9 mouse cellular contexts compared by ENCODE assay signal in genomic region chr11:52561281-52561680, GRCm38 (mm10).
DNase-seq lines count a peak whose midpoint lies in the region; ATAC-seq lines count a peak whose summit lies in the region.
"Had no signal": no experiment of that assay in that cellular context is flagged by ENCODE, and none has a peak within 500 bp of the region (broad histone marks: within the 10 kb centered on the region; RNA-seq: fewer than 3 reads in every experiment).

No protein-coding gene starts in this region.

- ATAC-seq in monocyte, adult 5-6 weeks (replicated peaks; ENCODE audit: insufficient number of reproducible peaks, low FRiP score, low TSS enrichment, poor library complexity, severe bottlenecking), result no peak
- ATAC-seq: CD4-positive, CD25-positive, alpha-beta regulatory T cell, adult 4 months had no signal

- DNase-seq in embryo, embryonic 10 days (ENCODE audit: low spot score), result peak; percentile 28
- no peak for DNase-seq in embryo, embryonic 9.5 days (ENCODE audit: extremely low spot score)
- DNase-seq in testis, postnatal 10 days (ENCODE audit: low spot score), result peak; percentile 53
- no peak for DNase-seq in testis, postnatal 14 days (ENCODE audit: low spot score)
- peak; percentile 11 for DNase-seq in kidney, postnatal 14 days
- no peak for DNase-seq in frontal cortex, postnatal 10 days (ENCODE audit: low spot score in 2 of 2)
- no peak for DNase-seq in right cerebral cortex, postnatal 4 days

Comparison
In these comparisons a context has a peak if more than half of its experiments do, and no peak if none do; other contexts are left out.
1. DNase-seq: peak in embryo, embryonic 10 days (single experiment), testis, postnatal 10 days (single experiment) and kidney, postnatal 14 days (single experiment); none in embryo, embryonic 9.5 days (single experiment), testis, postnatal 14 days (single experiment), frontal cortex, postnatal 10 days (0 of 2) and right cerebral cortex, postnatal 4 days (single experiment).